Mouse (Mus musculus) kidney, embryonic 14.5 days (tissue): ENCODE data around the gene Olfm2. TPM values are rescaled to one million over a fixed set of nuclear protein-coding genes. Genes with fewer than 3 reads are reported as not detected.

Experiments
- ATAC-seq: fragments of 200-750 bp; cut with Nextera tagmentation; 2 replicates; pipeline ENCODE4 v1.8.0; 2017; ENCODE audit warnings: moderate number of reproducible peaks, mild to moderate bottlenecking, moderate TSS enrichment, moderate library complexity; ENCODE audit not compliant: low FRiP score, low TSS enrichment
- H3K27ac ChIP-seq: fragments of 300-500 bp; sonication (generic); 2 replicates; pipeline ENCODE4 v1.5.1; 2014; ENCODE audit warnings: low read depth, mild to moderate bottlenecking, low read length, moderate library complexity, mixed read lengths
- H3K27me3 ChIP-seq: fragments of 300-500 bp; sonication (generic); 2 replicates; pipeline ENCODE4 v1.6.1; 2014; ENCODE audit warnings: mild to moderate bottlenecking, low read length; ENCODE audit not compliant: control insufficient read depth, insufficient read depth
- H3K36me3 ChIP-seq: fragments of 300-500 bp; sonication (generic); 2 replicates; pipeline ENCODE4 v1.6.1; 2014; ENCODE audit warnings: low read length, mixed read lengths; ENCODE audit not compliant: control insufficient read depth, insufficient read depth
- H3K4me1 ChIP-seq: fragments of 300-500 bp; sonication (generic); 2 replicates; pipeline ENCODE4 v1.6.1; 2014; ENCODE audit warnings: low read length, mixed read lengths; ENCODE audit not compliant: control insufficient read depth, insufficient read depth
- H3K4me2 ChIP-seq: fragments of 300-500 bp; sonication (generic); replicated peaks from 2 replicates; pipeline ENCODE4 v1.6.1; 2014; ENCODE audit warnings: low read depth, mild to moderate bottlenecking, low read length
- H3K4me3 ChIP-seq: fragments of 300-500 bp; sonication (generic); 2 replicates; pipeline ENCODE4 v1.5.1; 2014; ENCODE audit warnings: mild to moderate bottlenecking, low read length
- H3K9ac ChIP-seq: fragments of 300-500 bp; sonication (generic); 2 replicates; pipeline ENCODE4 v1.6.1; 2014; ENCODE audit warnings: low read depth, mild to moderate bottlenecking, low read length, moderate library complexity
- H3K9me3 ChIP-seq: fragments of 300-500 bp; sonication (generic); 2 replicates; pipeline ENCODE4 v1.6.1; 2016; ENCODE audit warnings: low read length; ENCODE audit not compliant: control insufficient read depth
- WGBS: fragments of 180-500 bp; shearing (Covaris S2); extraction: QIAGEN DNeasy Blood & Tissue Kit; methylation state at CpG from one replicate; pipeline ENCODE4 v1.1.7; 2014; 5-methylcytosine and 5-hydroxymethylcytosine counted together
- polyA plus RNA-seq: library from polyadenylated mRNA; unstranded; fragments of >200 nt; fragmentation: Nextera tagmentation; extraction: Ambion mirVana; gene quantifications from 2 replicates; pipeline ENCODE4 v1.2.1, GENCODE M21; 2014

The Olfm2 gene
- polyA plus RNA-seq, 1 experiment from 2014 or later, result 5.1 TPM

DNA sequence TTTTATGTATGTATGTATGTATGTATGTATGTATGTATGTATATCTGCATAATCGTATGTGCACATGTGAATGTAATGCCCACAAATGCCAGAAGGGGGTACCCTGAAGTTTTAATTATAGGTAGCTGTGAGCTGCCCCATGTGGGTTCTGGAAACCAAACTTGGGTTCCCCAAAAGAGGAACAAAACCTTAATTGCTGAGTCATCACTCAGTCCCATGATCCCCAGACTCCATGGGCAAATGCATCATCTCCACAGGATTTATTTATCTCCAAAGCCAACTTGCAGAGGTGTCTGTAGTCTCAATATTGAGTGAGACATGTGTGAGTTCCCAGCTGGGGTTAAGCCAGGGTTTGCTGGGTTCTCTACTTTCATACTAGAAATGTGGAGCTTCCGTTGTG is 8.9 kb downstream of the Olfm2 start:
- H3K9ac ChIP-seq, result no peak overlapping the region
- no peak overlapping the region for H3K4me2 ChIP-seq
- H3K9me3 ChIP-seq, result no peaks in the 10 kb centered on the region
- no peak overlapping the region for H3K4me3 ChIP-seq
- no peaks in the 10 kb centered on the region for H3K27me3 ChIP-seq
- H3K4me1 ChIP-seq, result no peaks in the 10 kb centered on the region
- 90% methylated on average over 2 of the region's 2 CpGs for WGBS
- H3K36me3 ChIP-seq, result no peaks in the 10 kb centered on the region
- H3K27ac ChIP-seq, result no peak overlapping the region
- ATAC-seq, result no peak

DNA sequence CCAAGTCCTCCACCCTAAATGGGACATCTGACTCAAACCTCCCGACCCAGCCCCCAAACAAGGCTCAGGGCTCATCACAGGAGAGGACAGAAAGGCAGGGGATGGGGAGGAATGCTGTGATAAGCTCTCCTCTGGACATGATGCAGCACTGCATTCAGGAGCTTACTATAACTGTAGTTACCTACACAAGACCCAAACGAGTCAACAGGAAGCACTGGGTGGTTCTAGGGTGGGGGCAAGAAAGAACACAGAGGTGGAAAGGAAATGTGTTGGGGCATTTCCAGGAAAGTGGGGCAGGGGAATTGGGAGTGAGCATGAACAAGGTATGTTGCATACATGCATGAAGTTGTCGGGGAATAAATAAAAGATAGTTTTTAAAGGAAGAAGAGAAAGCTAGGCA is 11.5 kb downstream of the Olfm2 start:
- ATAC-seq, result no peak
- WGBS, result 76% methylated on average over 3 of the region's 3 CpGs
- Histone ChIP-seq H3K27me3 (no peaks in the 10 kb centered on the region; the same call in 1 of the 2 replicates), H3K9ac (no peak overlapping the region), H3K4me2 (no peak overlapping the region), H3K27ac (no peak overlapping the region), H3K36me3 (no peaks in the 10 kb centered on the region), H3K4me3 (no peak overlapping the region), H3K9me3 (no peaks in the 10 kb centered on the region), H3K4me1 (no peaks in the 10 kb centered on the region)

DNA sequence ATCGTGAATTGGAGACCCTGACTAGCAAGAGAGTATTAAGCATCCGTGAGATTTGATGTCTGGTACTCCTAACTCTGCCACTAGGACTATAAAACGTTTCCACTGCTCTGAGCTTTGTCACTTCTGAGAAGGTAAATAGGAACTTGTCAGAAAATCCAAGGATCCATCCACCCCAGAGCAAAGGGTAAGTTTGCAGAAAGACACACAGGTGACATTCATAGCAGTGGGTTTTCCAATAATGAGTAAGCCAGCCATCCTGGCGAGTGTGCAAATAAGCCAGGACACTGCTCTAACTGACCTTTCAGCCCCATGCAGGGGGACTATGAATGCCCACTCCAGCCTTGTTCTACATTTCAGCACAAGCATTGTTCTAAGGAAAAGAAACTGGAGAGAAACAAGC is 14.4 kb downstream of the Olfm2 start:
- H3K36me3 ChIP-seq, result no peaks in the 10 kb centered on the region

DNA sequence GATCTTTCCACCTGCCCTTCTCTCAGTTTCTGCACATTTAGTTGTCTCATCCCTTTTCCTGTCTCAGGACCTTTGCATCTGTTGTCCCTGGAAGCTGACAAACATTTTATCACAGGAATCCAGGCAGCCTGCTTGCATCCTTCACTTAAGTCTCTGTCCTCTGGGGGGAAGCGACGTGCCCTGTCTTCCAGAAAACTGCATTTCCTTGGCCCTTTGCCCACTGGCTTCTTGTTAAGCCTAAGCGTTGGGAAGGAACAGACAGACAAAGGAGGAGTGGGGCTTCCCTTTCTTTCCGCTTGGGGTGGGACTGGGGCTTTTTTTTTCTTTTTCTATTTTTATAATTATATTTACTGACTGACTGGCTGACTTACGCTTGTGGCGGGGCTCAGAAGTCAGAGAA is 16.7 kb downstream of the Olfm2 start:
- Histone ChIP-seq H3K9ac (no peak overlapping the region), H3K27me3 (peaks cover 37% of the 10 kb centered on the region), H3K4me2 (no peak overlapping the region), H3K9me3 (no peaks in the 10 kb centered on the region), H3K4me3 (no peak overlapping the region), H3K36me3 (no peaks in the 10 kb centered on the region), H3K27ac (no peak overlapping the region), H3K4me1 (peaks cover 15% of the 10 kb centered on the region; the same call in 1 of the 2 replicates)
- ATAC-seq, result no peak
- 45% methylated on average over 6 of the region's 6 CpGs for WGBS

More for the DNA sequence above, 14.4 kb downstream of the Olfm2 start:
- Histone ChIP-seq H3K27me3 (peaks cover 17% of the 10 kb centered on the region), H3K4me2 (no peak overlapping the region), H3K4me1 (peaks cover 8% of the 10 kb centered on the region; the same call in 1 of the 2 replicates), H3K9ac (no peak overlapping the region), H3K4me3 (no peak overlapping the region), H3K9me3 (no peaks in the 10 kb centered on the region), H3K27ac (no peak overlapping the region)
- no peak for ATAC-seq
- WGBS, result 58% methylated on average over 4 of the region's 4 CpGs

DNA sequence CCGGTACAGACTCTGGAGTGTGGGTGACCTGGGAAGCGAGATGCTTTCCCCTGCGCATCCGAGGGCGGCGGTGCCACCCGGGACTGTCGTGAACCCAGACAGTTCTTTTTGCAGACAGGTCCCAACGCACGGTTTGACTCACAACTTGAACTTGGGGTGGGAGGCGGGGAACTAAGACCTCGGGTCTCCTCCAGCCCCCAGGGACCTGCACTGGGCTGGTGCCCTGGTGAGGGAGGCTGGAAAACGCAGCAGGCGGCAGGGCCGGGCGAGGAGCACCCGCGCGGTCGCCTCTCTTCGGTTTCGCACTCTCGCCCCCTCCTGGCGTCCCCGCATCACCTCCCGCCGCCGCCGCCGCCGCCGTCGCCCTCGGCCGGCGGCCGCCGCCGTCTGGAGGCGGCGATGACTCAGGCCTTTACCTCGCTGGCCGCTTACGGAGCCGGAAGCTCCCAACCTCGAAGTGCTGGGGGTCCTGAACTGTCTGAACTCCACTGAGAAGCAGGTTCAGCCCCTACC is 18.5 kb downstream of the Olfm2 start:
- Histone ChIP-seq H3K9ac (peak overlapping the region; percentile 47), H3K27me3 (peaks cover 37% of the 10 kb centered on the region), H3K4me2 (peak overlapping the region; percentile 97), H3K4me1 (peaks cover 15% of the 10 kb centered on the region; the same call in 1 of the 2 replicates), H3K9me3 (no peaks in the 10 kb centered on the region), H3K4me3 (peak overlapping the region; percentile 51), H3K27ac (no peak overlapping the region), H3K36me3 (no peaks in the 10 kb centered on the region)
- 2% methylated on average over 46 of the region's 46 CpGs for WGBS
- peak; percentile 74 for ATAC-seq

DNA sequence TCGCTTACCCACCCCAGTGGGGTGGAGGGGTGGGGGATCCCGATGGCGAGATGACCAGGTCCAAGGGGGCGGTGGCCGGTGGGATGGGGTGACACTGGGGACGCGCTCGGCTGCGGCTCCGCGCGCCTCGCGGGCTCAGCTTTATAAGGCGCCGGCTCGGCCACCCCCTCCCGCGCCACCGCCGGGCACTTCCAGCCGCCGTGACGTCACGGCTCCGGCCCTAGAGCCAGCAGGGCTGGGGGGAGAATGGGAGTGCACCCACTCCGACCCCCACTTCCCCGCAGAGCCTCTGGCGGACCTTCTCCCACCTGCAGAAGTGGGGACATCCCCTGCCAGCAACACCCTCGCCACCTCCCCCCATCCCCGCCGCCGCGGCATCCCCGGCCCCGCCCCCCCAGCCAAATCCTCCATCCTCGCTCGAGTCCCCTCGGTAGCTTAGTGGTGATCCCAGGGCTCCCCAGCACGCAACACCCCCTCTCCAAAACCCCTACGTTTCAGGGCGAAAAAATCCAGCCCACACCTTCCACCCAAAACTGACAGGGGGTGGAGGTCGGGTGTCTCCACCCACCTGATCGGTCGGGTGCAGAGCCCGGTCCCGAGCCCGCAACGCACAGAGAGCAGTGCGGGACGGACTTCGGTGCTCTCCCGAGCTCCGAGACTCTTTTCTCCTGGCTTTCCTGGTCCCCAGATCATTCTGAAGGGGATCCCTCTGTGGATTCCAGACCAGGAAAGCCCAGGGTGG is 19.1 kb downstream of the Olfm2 start:
- Histone ChIP-seq H3K36me3 (no peaks in the 10 kb centered on the region), H3K9ac (peak overlapping the region; percentile 47), H3K9me3 (no peaks in the 10 kb centered on the region), H3K4me3 (peak overlapping the region; percentile 51), H3K4me2 (peak overlapping the region; percentile 97), H3K27me3 (peaks cover 37% of the 10 kb centered on the region), H3K4me1 (peaks cover 15% of the 10 kb centered on the region; the same call in 1 of the 2 replicates), H3K27ac (no peak overlapping the region)
- peak; percentile 70 for ATAC-seq
- under 1% methylated on average over 41 of the region's 54 CpGs for WGBS

DNA sequence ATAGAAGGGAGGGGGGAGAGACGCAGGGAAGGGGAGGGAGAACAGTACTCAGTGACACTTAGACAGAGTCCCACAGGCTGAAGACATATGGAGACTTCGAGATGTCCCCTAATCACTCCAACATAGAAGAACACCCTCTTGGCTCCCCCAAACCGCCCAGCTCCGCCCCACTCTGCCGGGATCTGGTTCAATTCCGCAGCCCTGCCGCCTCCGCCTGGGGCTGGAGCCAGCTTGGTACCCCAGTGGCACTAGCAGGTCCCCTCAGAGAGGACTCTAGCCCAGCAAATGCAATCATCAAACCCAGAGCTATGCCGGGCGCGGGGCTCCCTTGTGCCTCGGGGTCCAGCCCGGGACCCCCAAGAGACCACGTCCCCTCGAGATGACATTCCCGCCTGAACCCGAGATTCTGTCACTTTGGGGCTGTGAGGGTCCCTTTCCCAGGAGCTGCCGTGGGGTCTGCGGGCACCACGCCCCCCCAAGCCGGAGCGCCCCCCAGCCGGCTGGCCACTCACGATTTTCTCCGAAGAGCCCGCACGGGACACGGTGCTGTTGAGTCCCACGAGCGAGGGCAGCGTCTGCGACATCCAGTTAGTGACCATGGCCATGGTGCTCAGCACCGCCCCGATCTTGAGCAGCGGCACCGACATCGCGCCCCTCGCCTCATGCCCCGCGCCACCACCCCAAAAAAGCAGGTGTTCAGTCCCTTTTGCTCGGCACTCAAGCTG is 19.9 kb downstream of the Olfm2 start:
- peaks cover 37% of the 10 kb centered on the region for H3K27me3 ChIP-seq
- peak overlapping the region; percentile 51 for H3K4me3 ChIP-seq
- H3K9me3 ChIP-seq, result no peaks in the 10 kb centered on the region
- no peak overlapping the region for H3K27ac ChIP-seq
- 2% methylated on average over 42 of the region's 42 CpGs for WGBS
- no peak; the same call in 1 of the 2 replicates for ATAC-seq
- H3K4me2 ChIP-seq, result peak overlapping the region; percentile 97
- H3K36me3 ChIP-seq, result no peaks in the 10 kb centered on the region
- H3K9ac ChIP-seq, result peak overlapping the region; percentile 47
- H3K4me1 ChIP-seq, result peaks cover 19% of the 10 kb centered on the region; the same call in 1 of the 2 replicates

DNA sequence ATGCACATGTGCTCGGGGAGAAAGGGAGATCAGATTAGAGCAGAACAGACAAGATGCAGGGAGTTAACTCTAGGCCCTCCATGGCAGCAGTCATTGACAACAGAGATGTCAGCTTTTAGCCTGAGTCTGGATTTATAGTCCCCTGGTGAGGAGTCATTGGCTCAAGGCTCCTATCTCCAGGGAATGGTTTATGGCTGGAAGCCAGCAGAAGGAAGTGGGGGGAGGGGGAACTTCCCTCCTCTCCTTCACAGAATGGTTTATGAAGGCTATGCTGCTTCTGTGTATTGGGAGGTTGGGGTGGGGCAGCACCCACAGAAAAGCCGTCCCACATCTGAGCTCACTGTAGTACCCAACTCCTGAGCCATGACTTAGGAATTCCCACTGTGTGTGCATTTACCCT is 24.6 kb downstream of the Olfm2 start:
- 18% methylated on average over 2 of the region's 2 CpGs for whole genome bisulfite sequencing
- Histone ChIP-seq H3K4me2 (no peak overlapping the region), H3K9me3 (no peaks in the 10 kb centered on the region), H3K27ac (no peak overlapping the region), H3K27me3 (peaks cover 18% of the 10 kb centered on the region), H3K4me3 (no peak overlapping the region), H3K4me1 (peaks cover 10% of the 10 kb centered on the region; the same call in 1 of the 2 replicates), H3K9ac (no peak overlapping the region), H3K36me3 (no peaks in the 10 kb centered on the region)
- peak; percentile 70 for ATAC-seq

DNA sequence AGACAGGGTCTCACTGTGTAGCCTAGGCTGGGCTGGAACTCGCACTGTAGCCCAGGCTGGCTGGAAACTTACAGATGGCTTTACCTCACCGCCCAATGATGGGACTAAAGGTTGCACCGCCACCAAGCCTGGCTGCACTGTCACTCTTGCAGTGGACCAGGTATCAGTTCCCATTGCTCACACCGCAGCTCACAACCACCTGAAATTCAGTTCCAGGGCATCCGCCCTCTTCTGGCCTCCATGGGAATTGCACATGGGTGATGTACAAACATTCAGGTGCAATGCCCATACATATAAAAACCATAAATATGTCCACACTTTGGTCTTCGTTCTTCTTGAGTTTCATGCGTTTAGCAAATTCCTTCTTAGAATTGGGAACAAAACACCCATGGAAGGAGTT is 30.8 kb downstream of the Olfm2 start:
- Histone ChIP-seq H3K27me3 (no peaks in the 10 kb centered on the region), H3K4me2 (no peak overlapping the region), H3K4me1 (no peaks in the 10 kb centered on the region), H3K27ac (no peak overlapping the region), H3K4me3 (no peak overlapping the region), H3K36me3 (no peaks in the 10 kb centered on the region), H3K9me3 (no peaks in the 10 kb centered on the region), H3K9ac (no peak overlapping the region)
- WGBS, result 76% methylated on average over 7 of the region's 7 CpGs
- ATAC-seq, result no peak
